Mouse (Mus musculus) 3134 (cell line): ENCODE data around the gene Rab3il1.

Source experiments
- DNase-seq: peaks from one replicate; pipeline ENCODE4 v3.0.0-alpha.2; 2011; ENCODE audit warnings: low spot score; ENCODE audit not compliant: insufficient read length; ENCODE audit errors: extremely low read depth

The Rab3il1 gene

DNA sequence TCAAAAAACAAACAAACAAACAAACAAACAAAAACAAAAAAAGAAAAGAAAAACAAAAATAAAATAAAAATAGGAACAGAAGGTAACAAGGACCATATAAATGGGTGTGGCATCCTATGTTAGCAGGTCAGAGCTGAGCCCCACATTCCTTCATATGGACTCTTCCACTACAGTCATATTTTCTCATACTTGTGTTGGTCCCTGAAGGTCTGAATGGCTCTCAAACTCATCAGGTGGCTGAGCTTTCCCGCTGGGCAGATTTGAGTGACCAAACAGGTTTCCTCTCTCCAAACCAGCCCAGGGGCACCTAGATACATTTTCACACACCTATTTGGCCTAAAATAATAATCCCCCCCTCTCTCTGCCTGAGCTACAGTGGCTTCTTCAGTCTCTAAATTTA, 9.9 kb downstream of the Rab3il1 start:
- DNase-seq = no peak

DNA sequence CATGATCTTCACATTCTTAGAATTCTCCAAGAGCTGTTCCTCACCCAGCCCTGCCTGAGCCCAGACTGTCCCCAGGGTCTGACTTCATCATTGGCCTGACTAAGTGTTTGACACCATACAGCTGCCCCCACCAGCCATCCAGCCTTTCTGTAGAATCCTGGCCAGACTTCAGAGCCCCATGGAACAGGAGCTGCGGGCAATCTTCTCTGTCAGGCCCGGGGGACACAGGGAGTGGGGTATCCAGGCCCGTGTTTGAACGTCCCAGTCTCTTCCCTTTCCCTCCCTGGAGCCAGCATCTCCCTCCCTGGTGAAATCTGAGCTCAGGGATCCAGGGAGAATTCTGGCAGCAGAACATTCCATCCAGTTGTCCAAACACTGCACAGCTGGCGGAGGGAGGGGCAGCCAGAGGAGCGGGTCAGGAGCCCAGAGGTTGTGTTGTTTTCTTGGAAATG, 11.4 kb downstream of the Rab3il1 start:
- DNase-seq = peak; percentile 71

- DNase-seq = no peak
Observed at GRCm38 (mm10) chr19:10013348-10013747, 11.9 kb downstream of the Rab3il1 start.

GRCm38 (mm10) chr19:10013913-10014312, 12.4 kb downstream of the Rab3il1 start:
- no peak for DNase-seq

GRCm38 (mm10) chr19:10014824-10015223, 13.4 kb downstream of the Rab3il1 start:
- DNase-seq = no peak

DNA sequence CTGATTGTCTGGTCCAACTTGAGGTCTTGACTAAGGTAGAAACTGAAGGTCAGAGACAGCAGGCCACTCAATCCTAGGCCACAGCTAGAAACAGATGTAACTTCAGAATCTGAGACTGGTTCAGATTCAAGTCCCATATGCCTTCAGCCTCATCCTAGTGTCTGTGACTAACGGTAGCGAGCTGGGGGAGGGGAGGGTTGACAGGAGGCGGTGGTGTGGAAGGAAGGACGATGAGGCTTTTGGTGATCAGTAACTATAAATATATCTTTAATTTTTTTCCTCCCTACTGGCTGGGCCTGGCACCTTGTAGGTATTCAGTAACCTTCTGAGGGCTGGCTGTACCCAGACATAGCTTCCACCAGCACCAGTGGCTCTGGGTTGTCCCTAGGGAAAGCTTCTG, 14.0 kb downstream of the Rab3il1 start:
- no peak for DNase-seq

DNA sequence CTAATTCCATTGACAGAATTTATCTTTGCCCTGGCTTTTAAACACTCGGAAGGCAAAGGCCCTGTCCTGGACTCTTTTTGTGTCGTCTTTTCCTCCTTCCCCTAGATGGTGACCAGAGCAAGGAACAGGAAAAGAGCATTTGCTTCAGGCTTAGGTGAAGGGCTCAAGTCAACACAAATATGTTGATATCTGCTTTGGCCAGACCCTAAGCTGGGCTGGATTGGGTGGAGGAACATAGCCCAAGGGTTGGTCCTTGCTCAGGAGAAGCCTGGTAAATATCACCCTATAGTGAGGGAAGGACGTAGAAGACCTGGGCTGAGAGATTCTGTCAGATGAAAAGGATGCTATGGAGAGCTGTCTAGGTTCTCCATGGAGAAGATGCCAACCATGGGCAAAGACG, 14.7 kb downstream of the Rab3il1 start:
- DNase-seq = no peak

DNA sequence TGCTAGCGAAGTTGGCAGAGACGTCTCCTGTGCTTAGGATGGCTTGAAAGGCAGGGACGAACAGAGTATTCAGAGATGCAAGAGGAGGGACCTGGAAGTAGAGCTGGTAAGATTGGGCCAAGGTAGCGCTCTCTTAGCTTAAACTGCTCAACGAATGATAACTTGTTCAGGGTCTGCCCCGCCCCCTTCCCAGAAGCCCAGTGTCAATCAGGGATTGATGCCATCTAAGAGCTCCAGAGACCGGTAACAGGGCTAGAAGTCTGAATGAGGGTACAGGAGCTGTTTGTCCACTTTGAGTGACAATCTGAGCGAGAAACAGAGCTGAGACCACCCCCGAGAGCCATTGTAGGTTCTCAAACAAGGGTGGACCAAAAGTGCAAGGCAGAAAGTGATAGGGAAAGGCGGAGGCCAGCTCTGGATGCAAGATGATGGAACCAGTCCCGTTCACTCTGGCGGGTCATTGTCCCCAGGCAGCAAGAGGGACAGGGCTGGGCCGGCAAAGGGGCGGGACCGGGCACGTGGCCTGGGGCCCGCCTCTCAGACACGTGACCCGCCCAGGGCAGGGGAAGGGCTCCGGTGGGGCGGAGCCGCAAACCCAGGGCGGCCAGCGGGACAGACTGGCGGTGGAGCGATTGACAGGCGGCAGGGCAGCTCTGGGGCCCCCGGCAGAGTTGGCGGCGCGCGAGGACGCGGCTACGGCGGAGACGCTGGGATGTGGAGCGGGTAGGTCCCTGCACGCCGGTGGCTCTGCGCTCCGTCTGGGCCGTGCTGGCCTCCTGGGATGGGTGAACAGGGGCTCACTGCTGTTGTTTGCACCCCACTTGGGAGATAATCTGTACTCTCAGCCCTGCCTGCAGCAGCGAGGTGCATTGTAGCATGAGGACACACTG, 16.4 kb downstream of the Rab3il1 start:
- peak; percentile 81 for DNase-seq

DNA sequence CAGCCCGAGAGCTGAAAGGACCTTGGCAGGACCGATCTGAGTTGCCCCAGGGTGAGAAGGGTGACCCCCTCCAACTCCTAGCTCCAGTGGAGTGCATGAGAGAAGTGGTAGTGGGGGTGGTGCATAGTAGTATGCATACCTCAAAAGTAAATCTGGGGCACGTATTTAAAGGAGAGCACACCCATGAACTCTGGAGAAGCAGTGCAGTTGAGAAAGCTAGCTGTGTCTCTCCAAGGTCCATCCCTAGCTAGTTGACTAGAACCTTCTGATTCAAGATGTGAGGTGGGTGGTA, 17.0 kb downstream of the Rab3il1 start:
- no peak for DNase-seq

- no peak for DNase-seq
Observed at GRCm38 (mm10) chr19:10019214-10019760, 17.8 kb downstream of the Rab3il1 start.

GRCm38 (mm10) chr19:10021981-10022380, 20.5 kb downstream of the Rab3il1 start:
- DNase-seq = no peak

DNA sequence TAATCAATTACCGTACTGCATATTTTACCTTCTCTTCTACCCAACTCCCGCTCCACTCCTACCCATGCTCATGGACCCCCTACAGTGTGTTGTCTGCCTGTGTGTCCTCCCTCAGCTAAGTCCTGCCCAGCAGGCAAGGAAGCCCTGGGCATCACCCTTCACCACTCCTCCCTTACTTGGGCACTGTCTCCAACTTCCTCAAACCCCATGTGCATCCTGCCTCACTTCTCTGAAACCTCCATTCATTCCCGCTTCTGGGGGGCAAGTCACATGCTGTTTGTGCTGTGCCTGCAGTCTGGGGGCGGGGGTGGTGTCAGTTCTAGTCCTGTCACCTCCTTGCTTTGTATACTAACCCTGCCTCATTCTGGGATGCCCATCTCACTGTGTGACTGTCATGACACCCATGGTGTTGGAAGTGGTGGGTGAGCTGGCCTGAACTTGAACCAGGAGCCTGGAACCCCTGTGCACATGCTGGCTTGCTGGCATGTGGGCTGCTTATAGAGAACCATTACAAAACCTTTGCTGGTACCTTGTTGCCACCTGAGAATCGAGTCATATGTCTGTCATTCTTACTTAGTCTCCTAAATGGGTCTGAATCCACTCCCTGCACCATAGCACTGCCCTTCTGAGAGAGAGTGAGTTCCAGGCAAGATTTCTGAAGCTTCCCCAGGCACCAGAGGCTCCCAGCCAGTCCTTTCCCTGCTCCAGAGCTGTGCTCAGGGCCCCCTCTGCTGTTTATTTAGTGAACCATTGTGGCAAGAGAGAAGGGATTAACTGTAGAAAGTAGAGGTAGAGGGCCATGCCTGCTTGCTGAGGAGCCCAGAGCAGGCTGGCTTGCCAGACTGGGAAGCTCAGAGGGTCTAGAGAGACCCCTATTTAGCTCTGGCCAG, 21.2 kb downstream of the Rab3il1 start:
- DNase-seq = no peak

DNA sequence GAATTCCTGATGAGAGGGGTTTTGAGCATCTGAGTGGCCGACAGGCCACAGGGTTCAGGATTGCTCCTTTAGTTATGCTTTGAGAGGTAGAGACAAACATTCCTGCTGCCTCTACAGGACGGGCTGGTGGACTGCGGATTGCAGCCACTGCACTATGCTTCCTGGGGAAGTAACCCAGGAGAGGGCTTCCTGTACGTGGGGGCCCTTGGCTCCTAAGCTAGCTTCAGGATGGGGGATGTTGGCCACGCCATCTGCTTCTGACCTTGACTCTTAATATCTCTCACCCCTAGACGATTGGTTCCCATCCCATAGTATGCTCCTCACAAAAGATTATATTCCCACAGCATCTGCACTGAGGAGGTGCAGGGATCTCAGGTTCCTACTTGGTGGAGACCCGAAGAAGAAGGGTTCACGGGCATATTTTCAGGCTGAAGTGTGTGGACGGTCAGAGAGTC, 21.9 kb downstream of the Rab3il1 start:
- DNase-seq = no peak

- no peak for DNase-seq
Observed at GRCm38 (mm10) chr19:10025169-10025875, 23.9 kb downstream of the Rab3il1 start.

DNA sequence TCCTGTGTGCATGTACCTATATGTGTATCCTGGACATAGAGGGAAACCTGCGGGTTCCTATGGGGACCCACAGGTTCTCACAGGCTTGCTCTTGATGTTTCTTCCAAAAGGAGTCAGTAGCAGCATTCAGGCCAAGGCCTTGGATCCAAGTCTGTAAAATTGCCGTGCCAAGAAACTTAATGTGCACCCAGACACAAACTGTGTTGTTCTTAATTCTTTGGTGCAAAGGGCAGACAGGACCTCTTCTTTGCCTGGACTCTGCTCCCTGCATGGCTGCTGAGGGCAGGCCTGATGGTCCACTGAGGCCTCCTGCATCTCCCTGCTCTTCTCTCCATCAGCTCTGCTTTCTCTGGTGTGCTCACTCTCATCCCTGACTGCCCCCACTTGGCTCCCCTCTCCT, 28.3 kb downstream of the Rab3il1 start:
- DNase-seq = no peak

DNA sequence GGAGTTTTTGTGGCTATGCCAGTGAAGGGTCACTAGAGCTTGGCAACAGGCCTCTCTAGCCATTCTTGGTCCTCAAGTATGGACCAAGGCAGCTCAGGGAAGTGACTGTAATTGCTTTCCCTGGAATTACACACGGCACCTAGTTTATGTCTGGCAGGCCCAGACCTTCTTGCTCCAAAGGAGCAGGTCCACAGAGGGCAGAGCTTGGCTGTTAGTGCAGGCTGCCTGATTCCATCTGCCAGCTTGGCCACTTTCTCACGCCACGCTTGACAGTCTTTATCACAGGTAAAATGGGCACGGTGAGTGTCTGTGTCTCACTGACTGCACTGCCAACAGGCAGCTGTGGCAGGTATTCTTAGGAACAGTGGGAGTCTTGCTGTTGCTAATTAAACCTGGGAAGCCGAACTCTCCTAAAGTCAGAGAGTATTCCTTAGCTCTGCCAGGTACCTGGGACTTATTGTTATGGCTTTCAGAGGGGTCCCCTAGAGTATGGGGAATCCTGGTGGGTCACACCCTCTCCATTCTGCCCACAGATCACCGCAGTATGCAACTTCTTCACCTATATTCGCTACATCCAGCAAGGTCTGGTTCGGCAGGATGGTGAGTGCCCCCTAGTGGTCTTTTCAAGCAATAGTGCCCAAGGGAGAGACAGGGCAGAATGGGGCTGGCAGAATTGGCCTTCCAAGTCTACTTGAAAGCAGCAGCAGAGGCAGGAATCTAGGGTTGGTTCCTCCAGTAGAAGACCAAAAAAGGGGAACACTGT, 31.9 kb downstream of the Rab3il1 start:
- DNase-seq = no peak

DNA sequence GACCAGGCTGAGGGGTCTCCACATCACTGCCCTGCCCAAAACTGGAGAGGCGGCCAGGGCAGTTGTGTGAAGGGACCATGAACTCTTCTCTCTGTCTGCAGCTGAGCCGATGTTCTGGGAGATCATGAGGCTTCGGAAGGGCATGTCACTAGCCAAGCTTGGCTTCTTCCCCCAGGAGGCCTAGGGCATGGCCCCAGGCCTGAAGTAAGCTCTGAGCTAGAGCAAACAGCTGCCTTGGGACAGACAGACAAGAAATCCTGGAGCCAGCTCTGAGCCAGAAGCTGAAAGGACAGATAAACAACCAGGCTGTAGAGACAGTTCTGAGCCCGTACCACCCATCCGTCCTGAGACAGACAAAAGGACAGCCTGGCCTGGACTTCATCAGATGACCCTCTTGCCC, 32.9 kb downstream of the Rab3il1 start:
- DNase-seq = no peak

GRCm38 (mm10) chr19:10034785-10035447, 33.4 kb downstream of the Rab3il1 start:
- DNase-seq = peak; percentile 37

- DNase-seq = no peak
Observed at GRCm38 (mm10) chr19:10037534-10037933, 36.1 kb downstream of the Rab3il1 start.
